Mouse (Mus musculus) liver, adult 2 months (tissue): Measurements from ENCODE around the gene Fhl3. TPM values are rescaled to one million over a fixed set of nuclear protein-coding genes. Genes with fewer than 3 reads are reported as not detected.

Source experiments
- DNase-seq: peaks from one replicate; pipeline ENCODE4 v3.0.0-alpha.2; 2011; ENCODE audit warnings: low read depth, low spot score; ENCODE audit errors: extremely low read depth
- H3K27ac ChIP-seq: fragments of 200-500 bp; replicated peaks from 2 replicates; pipeline ENCODE4 v1.5.1; 2012; ENCODE audit warnings: low read depth, mild to moderate bottlenecking, control low read depth, inconsistent platforms, low read length; ENCODE audit not compliant: insufficient read depth
- H3K27me3 ChIP-seq: fragments of 200-500 bp; 2 replicates; pipeline ENCODE4 v1.6.1; 2012; ENCODE audit warnings: mild to moderate bottlenecking, moderate library complexity, low read length, inconsistent platforms; ENCODE audit not compliant: control insufficient read depth, insufficient read depth
- H3K36me3 ChIP-seq: fragments of 200-500 bp; 2 replicates; pipeline ENCODE4 v1.6.1; 2012; ENCODE audit warnings: low read length, inconsistent platforms; ENCODE audit not compliant: control insufficient read depth, insufficient read depth
- H3K4me1 ChIP-seq: fragments of 200-500 bp; 2 replicates; pipeline ENCODE4 v1.6.1; 2011; ENCODE audit warnings: low read length; ENCODE audit not compliant: control insufficient read depth, insufficient read depth
- H3K4me3 ChIP-seq: fragments of 200-500 bp; 2 replicates; pipeline ENCODE4 v1.5.1; 2011; ENCODE audit warnings: low read depth, mild to moderate bottlenecking, control low read depth, low read length, moderate library complexity; ENCODE audit not compliant: insufficient read depth
- H3K79me2 ChIP-seq: fragments of 200-500 bp; 2 replicates; pipeline ENCODE4 v1.6.1; 2012; ENCODE audit warnings: inconsistent platforms, mild to moderate bottlenecking, low read length, moderate library complexity; ENCODE audit not compliant: control insufficient read depth, insufficient read depth
- H3K9ac ChIP-seq: fragments of 200-500 bp; 2 replicates; pipeline ENCODE4 v1.6.1; 2012; ENCODE audit warnings: low read depth, mild to moderate bottlenecking, control low read depth, inconsistent platforms, low read length
- CTCF ChIP-seq: fragments of 200-500 bp; IDR thresholded peaks from 2 replicates; pipeline ENCODE4 v1.5.1; 2011; ENCODE audit warnings: low read depth, low read length, control low read depth
- POLR2A ChIP-seq: fragments of 200-500 bp; IDR thresholded peaks from 2 replicates; pipeline ENCODE4 v1.6.1; 2011; ENCODE audit warnings: low read length, control low read depth; ENCODE audit not compliant: insufficient read depth; ENCODE audit errors: extremely low read depth
- WGBS: fragments of 180-500 bp; shearing (Covaris S2); methylation state at CpG from one replicate; pipeline ENCODE4 v1.1.7; 2018; 5-methylcytosine and 5-hydroxymethylcytosine counted together
- polyA plus RNA-seq: library from polyadenylated mRNA; depleted of rRNA; stranded (reverse); fragments of >200 nt; gene quantifications from 2 replicates; pipeline ENCODE4 v1.2.3, GENCODE M21; 2012
- total RNA-seq: library from RNA; depleted of rRNA; stranded (reverse); fragments of >200 nt; gene quantifications from 2 replicates; pipeline ENCODE4 v1.2.3, GENCODE M21; 2014

Fhl3 gene
- total and polyA plus RNA-seq, 2 experiments, result 0.28 to 1.5 TPM

GRCm38 (mm10) chr4:124672347-124673320 is 27.9 kb upstream of the Fhl3 start:
- Histone ChIP-seq H3K4me1 (no peaks in the 10 kb centered on the region), H3K4me3 (no peak overlapping the region), H3K27me3 (no peaks in the 10 kb centered on the region), H3K36me3 (peaks cover under 1% of the 10 kb centered on the region; the same call in 1 of the 2 replicates), H3K27ac (no peak overlapping the region), H3K79me2 (no peaks in the 10 kb centered on the region), H3K9ac (no peak overlapping the region)
- DNase-seq, result no peak
- TF ChIP-seq CTCF (no peak), POLR2A (no peak)
- 18% methylated on average over 31 of the region's 31 CpGs for WGBS

- no peak for TF ChIP-seq POLR2A
- TF ChIP-seq CTCF, result no peak
- Histone ChIP-seq H3K27me3 (no peaks in the 10 kb centered on the region), H3K9ac (no peak overlapping the region), H3K36me3 (peaks cover 10% of the 10 kb centered on the region), H3K27ac (no peak overlapping the region), H3K4me1 (no peaks in the 10 kb centered on the region), H3K79me2 (no peaks in the 10 kb centered on the region), H3K4me3 (no peak overlapping the region)
- 75% methylated on average over 17 of the region's 17 CpGs for WGBS
- DNase-seq, result no peak
Measured at GRCm38 (mm10) chr4:124674334-124675032, 26.0 kb upstream of the Fhl3 start.

DNA sequence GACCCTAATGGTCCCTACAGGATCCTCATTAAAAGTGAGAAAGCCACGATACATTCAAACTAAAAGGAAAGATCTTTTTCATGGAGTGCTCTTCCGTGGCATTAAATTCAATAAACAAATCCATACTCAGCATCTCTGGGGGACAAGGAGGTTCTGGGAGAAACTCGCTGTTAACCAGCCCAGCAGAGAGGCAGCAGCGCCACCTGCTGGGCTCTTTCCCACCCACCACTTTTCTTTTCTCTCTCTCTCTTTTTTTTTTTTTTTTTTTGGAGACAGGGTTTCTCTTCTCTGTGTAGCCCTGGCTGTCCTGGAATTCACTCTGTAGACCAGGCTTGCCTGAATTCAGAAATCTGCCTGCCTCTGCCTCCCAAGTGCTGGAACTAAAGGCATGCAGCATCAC is 25.5 kb upstream of the Fhl3 start:
- peak; percentile 88 for TF ChIP-seq CTCF
- TF ChIP-seq POLR2A, result no peak
- Histone ChIP-seq H3K4me1 (no peaks in the 10 kb centered on the region), H3K36me3 (peaks cover 12% of the 10 kb centered on the region), H3K27ac (no peak overlapping the region), H3K9ac (no peak overlapping the region), H3K27me3 (no peaks in the 10 kb centered on the region), H3K79me2 (no peaks in the 10 kb centered on the region), H3K4me3 (no peak overlapping the region)
- DNase-seq, result no peak
- WGBS, result 5% methylated on average over 4 of the region's 4 CpGs

DNA sequence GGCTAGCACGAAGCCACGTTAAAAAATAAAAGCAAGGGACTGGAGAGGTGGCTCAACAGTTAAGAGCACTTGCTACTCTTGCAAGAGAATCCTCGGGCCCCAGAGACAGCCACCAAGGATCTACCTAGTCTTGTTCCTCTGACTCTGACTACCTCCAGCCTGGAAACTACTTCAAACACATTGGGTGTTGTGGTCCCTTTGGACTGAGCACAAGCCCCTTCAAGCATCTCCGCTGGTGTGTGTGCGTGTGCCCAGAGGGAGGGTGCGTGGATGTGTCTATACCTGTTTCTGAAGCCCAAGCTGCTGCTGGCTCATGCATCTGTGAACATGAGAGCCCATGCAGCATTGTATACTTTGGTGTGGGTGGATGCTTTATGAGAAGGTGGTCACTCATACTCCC is 24.5 kb upstream of the Fhl3 start:
- WGBS, result 91% methylated on average over 6 of the region's 6 CpGs

DNA sequence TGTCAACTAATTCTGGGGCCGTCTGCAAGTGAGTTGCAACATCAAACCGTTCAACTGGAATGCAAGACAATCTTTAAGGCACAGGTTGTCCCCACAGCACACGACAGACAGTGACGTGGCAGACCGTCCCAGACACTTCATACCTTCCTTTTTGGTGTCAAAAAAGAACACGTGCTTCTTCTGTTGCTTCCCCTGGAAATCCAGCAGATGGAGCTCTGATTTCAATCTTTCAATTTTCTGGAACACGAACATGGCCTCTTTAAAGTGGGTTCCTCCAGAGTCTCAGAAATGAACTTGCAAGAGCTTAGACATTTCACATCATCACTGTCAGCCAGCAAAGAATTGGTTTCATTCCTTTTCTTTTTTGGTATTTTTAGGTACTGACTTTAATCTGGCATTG is 18.2 kb upstream of the Fhl3 start:
- Histone ChIP-seq H3K27me3 (no peaks in the 10 kb centered on the region), H3K9ac (no peak overlapping the region), H3K27ac (no peak overlapping the region), H3K36me3 (peaks cover 64% of the 10 kb centered on the region), H3K79me2 (no peaks in the 10 kb centered on the region; the same call in 1 of the 2 replicates), H3K4me1 (no peaks in the 10 kb centered on the region), H3K4me3 (no peak overlapping the region)
- DNase-seq, result peak; percentile 18
- TF ChIP-seq CTCF, result no peak
- TF ChIP-seq POLR2A, result no peak
- 64% methylated on average over 7 of the region's 7 CpGs for WGBS

More for the DNA sequence above, 24.5 kb upstream of the Fhl3 start:
- TF ChIP-seq CTCF (no peak), POLR2A (no peak)
- no peaks in the 10 kb centered on the region for H3K4me1 ChIP-seq
- H3K27me3 ChIP-seq, result no peaks in the 10 kb centered on the region
- no peak overlapping the region for H3K9ac ChIP-seq
- H3K27ac ChIP-seq, result no peak overlapping the region
- peaks cover 20% of the 10 kb centered on the region for H3K36me3 ChIP-seq
- DNase-seq, result no peak
- no peaks in the 10 kb centered on the region for H3K79me2 ChIP-seq
- H3K4me3 ChIP-seq, result no peak overlapping the region
